Mouse (Mus musculus) spleen, adult 18-20 months (tissue): ENCODE data around the gene Gpr173.
"Not testable (repeated sequence)": the region's sequence is repeated elsewhere in the genome, so short reads cannot be mapped to it uniquely, and the experiment has no call there.

ENCODE experiments used
- DNase-seq, 2 experiments: peaks; one replicate each; pipeline ENCODE4 v3.0.0; 2022; ENCODE audit warnings: mixed read lengths in 2 of 2

Gpr173 gene

GRCm38 (mm10) chrX:152368397-152369273 lies at the start of gene Gpr173:
Gpr173 (minus strand) TSS chrX:152368704.
- no peak for DNase-seq

GRCm38 (mm10) chrX:152403251-152403650 lies 34.7 kb upstream of the Gpr173 start:
- no peak for DNase-seq

GRCm38 (mm10) chrX:152400096-152400495 lies 31.6 kb upstream of the Gpr173 start:
- DNase-seq: no peak

- DNase-seq: no peak
These were observed 479 bp downstream of the Gpr173 start for GRCm38 (mm10) chrX:152368054-152368396.

GRCm38 (mm10) chrX:152366418-152366817 lies 2.1 kb downstream of the Gpr173 start:
- no peak for DNase-seq

- no peak for DNase-seq
These were observed 15.9 kb downstream of the Gpr173 start for GRCm38 (mm10) chrX:152352553-152353153.

GRCm38 (mm10) chrX:152347041-152347440 lies 21.5 kb downstream of the Gpr173 start:
- DNase-seq: no peak

- no peak for DNase-seq
These were observed 21.9 kb downstream of the Gpr173 start for GRCm38 (mm10) chrX:152346587-152346986.

GRCm38 (mm10) chrX:152342903-152343302 lies 25.6 kb downstream of the Gpr173 start:
- DNase-seq: no peak

GRCm38 (mm10) chrX:152342358-152342901 lies 26.1 kb downstream of the Gpr173 start, which contains the start of gene Tspyl2:
Tspyl2 (minus strand) TSS chrX:152342425.
- peak; percentile 80 to 87 for DNase-seq

GRCm38 (mm10) chrX:152341496-152341895 lies 27.0 kb downstream of the Gpr173 start:
- no peak for DNase-seq

- DNase-seq: peak; percentile 68
These were observed 31.8 kb downstream of the Gpr173 start for GRCm38 (mm10) chrX:152336546-152337332.

- not testable (repeated sequence) for DNase-seq
These were observed 32.4 kb downstream of the Gpr173 start for GRCm38 (mm10) chrX:152336123-152336522.

GRCm38 (mm10) chrX:152329400-152329799 lies 39.1 kb downstream of the Gpr173 start:
- not testable (repeated sequence) for DNase-seq

GRCm38 (mm10) chrX:152327689-152328052 lies 40.8 kb downstream of the Gpr173 start:
- no peak for DNase-seq

GRCm38 (mm10) chrX:152326996-152327688 lies 41.4 kb downstream of the Gpr173 start, which contains the start of gene Kantr:
Kantr (minus strand) TSS chrX:152327495.
- DNase-seq: peak; percentile 40 to 50

- no peak for DNase-seq
These were observed 44.9 kb downstream of the Gpr173 start for GRCm38 (mm10) chrX:152323584-152323983.

- no peak for DNase-seq
These were observed 45.7 kb downstream of the Gpr173 start for GRCm38 (mm10) chrX:152322776-152323175.

GRCm38 (mm10) chrX:152320535-152320934 lies 48.0 kb downstream of the Gpr173 start:
- DNase-seq: no peak

- peak in 1 of 2 experiments; percentile 8 for DNase-seq
These were observed 60.6 kb downstream of the Gpr173 start for GRCm38 (mm10) chrX:152307942-152308341.

- no peak for DNase-seq
These were observed 61.1 kb downstream of the Gpr173 start for GRCm38 (mm10) chrX:152307371-152307770.

GRCm38 (mm10) chrX:152306224-152306623 lies 62.3 kb downstream of the Gpr173 start:
- DNase-seq: no peak
